Mouse (Mus musculus) left cerebral cortex, postnatal 10 days (tissue): ENCODE measurements at regions not wholly inside any gene's neighbourhood (a gene's known extent, or its start where the extent isn't known, plus 50 kb on each side); places are given as distances from the start of the nearest gene placed in this dataset.

ENCODE experiments used
- DNase-seq, 2 experiments: peaks; one replicate each; pipeline ENCODE4 v3.0.0; 2021 to 2022; ENCODE audit warnings: low spot score in 2 of 2, mixed read lengths in 1 of 2; ENCODE audit errors: extremely low spot score in 1 of 2
- intact Hi-C: fragments of 180-260 bp; cut with DNase I; formaldehyde crosslinking; loops from one replicate; pipeline ENCODE4 v1.15.1; 2025

GRCm38 (mm10) chr7:72027006-72027405 is 279.4 kb downstream of the Mctp2 start:
- peak in 1 of 2 experiments; percentile 5 for DNase-seq
- intact Hi-C loops: no loop called here

DNA sequence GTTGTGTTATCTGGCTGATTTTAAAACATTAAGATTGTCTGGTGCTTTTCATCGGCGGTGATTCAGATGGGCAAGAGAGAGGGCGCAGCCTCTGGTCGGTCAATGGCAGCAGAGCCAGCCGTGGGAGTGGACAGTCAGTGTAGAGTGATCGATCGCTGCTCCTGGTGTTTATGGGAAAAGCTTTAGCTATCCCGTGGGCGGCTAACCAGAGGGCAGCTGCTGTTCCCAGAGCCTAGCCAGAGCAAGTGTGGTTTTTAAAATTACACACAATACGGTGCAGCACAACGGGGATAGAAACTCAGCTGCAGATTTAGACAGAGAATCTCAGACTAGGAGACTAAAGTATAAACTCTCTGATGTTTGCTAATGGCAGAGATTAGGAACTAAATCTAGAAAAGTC is 297.3 kb downstream of the Mctp2 start:
- no peak for DNase-seq
- intact Hi-C loops: no loop called here

DNA sequence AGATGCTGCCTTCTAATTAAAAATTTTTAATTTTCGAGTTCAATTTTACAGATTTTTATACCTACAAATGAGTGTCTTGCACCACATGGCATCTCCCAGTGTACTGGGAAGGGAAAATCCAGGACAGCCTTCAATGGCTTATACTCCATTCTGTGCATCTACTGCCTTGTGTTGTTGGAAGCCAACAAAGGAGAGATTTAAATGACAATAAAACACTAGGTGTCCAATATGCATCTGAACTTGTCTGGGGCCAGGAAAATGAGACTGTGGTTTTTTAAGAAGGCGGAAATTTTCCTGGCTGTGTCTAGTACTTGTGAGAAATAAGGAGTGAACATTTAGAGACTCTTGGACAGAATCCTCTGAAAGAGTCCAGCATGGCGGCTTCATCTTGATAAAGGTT is 302.1 kb downstream of the Mctp2 start:
- intact Hi-C loops: no loop called here
- no peak for DNase-seq

GRCm38 (mm10) chr7:71992526-71992925 is 313.9 kb downstream of the Mctp2 start:
- intact Hi-C loops: no loop called here
- DNase-seq: no peak

DNA sequence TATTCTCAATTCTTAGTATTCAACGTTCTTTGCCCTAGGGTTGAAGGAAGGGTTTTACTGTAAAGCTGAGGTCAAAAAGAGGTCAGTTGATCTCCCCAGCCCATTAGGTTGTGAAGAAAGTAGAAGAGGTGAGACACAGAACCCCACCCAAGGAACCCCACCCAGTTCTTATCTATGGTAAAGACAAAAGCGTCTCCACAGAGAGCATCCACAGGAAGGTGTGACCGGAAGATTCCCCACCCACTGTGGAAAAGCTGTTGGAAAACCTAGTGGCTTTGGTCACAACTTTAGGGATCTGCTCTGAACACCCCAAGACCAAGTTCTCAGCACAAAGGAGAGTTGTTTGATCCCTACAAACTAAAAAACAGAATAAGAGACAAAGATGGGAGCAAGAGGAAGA is 314.6 kb downstream of the Mctp2 start:
- intact Hi-C loops: no loop called here
- no peak for DNase-seq

- intact Hi-C loops: no loop called here
- no peak for DNase-seq
Measured at GRCm38 (mm10) chr7:71991206-71991605, 315.2 kb downstream of the Mctp2 start.

GRCm38 (mm10) chr7:71966015-71966414 is 340.4 kb downstream of the Mctp2 start:
- no peak for DNase-seq
- intact Hi-C loops: no loop called here

- intact Hi-C loops: no loop called here
- no peak for DNase-seq
Measured at GRCm38 (mm10) chr7:71963456-71963855, 343.0 kb downstream of the Mctp2 start.

- no peak for DNase-seq
- intact Hi-C loops: no loop called here
Measured at GRCm38 (mm10) chr7:71962851-71963250, 343.6 kb downstream of the Mctp2 start.

DNA sequence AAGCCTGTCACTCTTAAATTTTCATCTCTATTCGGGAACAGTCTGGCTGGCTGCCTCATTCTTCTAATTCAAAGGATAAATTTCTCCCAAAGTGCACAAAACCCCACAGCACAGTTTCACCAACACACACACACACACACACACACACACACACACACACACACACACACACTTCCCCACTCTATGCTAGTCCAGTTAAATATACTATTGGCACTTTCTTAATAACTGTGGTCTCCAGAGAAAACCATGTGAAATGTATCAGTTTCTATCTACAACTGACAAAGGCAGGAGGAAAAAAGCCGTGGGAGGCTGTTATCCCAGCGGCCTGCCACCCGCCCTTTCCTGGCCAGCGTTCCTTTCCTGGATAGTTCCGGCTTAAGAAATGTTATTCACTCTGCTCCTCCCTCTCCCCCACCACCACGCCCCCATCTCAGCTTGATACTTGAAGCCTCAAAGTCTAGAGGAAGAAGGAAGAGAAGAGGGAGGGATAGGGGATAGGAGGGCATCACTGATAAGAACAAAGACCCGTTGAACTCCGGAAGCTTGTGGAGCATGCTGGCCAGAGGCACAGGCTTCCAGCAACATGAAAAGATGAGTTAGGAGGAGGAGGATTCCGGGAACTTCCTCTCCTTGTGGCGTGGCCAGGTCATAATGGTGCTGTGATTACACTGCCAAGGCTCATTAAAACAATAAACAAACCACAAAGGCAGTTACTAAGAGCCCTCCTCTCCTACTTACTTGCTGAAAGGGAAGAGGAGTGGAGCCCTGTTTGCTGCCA is 345.8 kb downstream of the Mctp2 start:
- peak in 1 of 2 experiments; percentile 75 for DNase-seq
- intact Hi-C loops: no loop called here

DNA sequence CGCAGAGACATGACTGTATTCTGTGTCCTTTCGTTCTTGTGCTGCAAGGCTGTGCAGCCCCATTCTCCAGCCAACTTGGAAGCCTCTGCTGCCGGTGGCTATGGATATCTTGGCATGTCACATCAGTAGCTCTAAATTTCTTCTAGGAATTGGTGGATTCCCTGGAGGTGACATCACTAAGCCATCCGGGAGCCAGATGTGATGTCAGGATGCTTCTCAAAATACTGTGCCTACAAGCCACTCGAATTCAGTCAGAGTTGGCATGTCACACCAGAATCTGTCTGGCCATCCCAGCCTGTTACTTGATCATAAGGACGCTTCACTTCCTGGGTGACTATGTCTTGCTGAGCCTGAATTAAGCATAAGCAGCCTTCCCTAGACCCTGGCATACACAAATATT is 359.9 kb downstream of the Mctp2 start:
- DNase-seq: no peak
- intact Hi-C loops: no loop called here

DNA sequence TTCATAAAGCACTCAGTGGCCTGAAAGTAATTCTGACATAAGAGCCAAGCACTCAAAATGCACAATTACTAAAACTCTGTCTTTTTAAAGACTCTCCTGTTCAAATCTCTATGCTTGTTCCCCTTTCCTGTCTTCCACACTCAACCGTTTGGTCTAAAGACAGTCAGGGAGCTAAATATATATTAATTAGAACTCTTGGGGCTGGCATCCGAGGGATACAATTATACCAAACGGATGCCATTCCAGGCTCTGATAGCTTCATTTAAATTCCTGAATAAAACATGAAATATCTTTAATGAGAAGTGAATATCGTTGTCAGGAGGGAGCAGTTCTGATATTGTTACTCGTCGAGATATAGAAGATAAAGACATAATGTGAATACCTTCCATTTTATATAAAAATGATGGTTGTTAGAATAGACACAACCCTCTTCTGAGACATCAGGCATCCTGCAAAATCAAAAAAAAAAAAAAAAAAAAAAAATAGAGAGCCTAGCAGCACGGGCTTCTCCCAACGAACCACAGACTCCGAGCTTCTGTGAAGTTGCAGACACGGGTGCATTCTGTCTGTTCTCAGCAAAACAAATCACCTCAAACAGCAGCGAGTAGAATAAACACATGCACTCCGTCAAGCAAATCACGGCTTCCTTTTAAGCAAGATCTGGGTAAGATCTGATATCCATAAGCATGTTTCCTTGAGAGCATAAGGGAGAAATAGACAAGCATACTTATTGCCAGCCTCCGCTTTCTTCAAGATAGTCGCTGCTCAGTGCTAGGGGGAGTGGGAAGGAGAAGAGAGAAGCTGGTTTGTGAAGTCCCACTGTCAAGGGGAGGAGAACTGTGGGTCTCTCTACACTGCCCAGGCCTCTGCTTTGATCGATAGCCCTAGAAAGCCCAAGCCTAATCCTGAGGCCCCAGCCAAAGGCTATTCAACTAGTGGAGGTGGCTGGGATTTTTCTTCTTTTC is 363.0 kb downstream of the Mctp2 start:
- intact Hi-C loops: no loop called here
- DNase-seq: no peak

DNA sequence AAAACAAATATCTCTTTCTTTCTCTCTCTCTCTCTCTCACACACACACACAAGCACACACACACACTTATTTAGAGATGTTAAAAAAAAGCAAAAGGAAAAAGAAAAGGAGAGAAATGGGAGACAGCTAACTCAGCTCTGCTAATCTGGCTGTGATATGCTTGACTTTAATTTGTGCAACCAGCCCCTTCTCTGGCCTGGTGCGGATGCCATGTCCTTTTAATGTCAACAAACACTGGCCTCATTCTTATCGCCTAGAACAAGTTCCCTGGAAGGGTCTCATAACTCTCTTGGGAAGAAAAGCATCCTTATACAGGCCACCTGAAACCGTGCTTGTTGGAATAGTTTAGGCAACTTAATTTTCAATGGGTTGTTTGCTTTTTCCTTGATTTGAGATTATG is 368.7 kb downstream of the Mctp2 start:
- no peak for DNase-seq
- intact Hi-C loops: no loop called here

DNA sequence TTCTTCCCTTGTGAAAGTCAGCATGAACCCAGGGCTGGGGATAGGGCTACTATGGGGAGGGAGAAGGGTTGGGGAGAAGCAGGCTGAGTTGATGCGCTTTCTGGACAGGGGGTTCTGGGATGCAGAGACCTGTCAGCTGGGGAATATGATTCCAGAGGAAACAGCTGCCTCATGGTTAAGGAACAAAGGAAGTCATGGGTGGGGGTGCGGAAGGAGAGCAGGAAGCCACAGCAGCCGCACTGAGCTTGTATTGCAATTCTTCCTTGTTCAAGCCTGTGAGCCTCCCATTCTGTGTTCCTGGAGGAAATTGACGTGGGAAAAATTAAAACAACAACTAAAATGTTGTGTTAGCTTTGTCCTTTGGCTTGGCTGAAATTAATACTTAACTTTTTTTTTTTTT is 369.7 kb downstream of the Mctp2 start:
- intact Hi-C loops: no loop called here
- peak in 1 of 2 experiments; percentile 20 for DNase-seq
